Mouse (Mus musculus) ES-E14 (cell line): Measurements from ENCODE around the gene Klrg2. TPM values are rescaled to one million over a fixed set of nuclear protein-coding genes. Genes with fewer than 3 reads are reported as not detected.

ENCODE experiments used
- DNase-seq: peaks from one replicate; pipeline ENCODE4 v3.0.0-alpha.2; 2013; ENCODE audit warnings: low read depth, low spot score
- H3K27ac ChIP-seq: 2 replicates; pipeline ENCODE4 v1.5.1; 2012; ENCODE audit warnings: low read depth, mild to moderate bottlenecking, low read length, moderate library complexity, mixed read lengths; ENCODE audit not compliant: poor library complexity, insufficient read depth, severe bottlenecking
- H3K36me3 ChIP-seq: 2 replicates; pipeline ENCODE4 v1.6.1; 2012; ENCODE audit warnings: mild to moderate bottlenecking, low read length, moderate library complexity, mixed read lengths; ENCODE audit not compliant: control insufficient read depth, poor library complexity, insufficient read depth, severe bottlenecking
- H3K4me1 ChIP-seq, 2 experiments: fragments of 150-350 bp in 1 of 2; sonication (generic) in 1 of 2; 2 replicates each; pipeline ENCODE4 v1.6.1; 2012; ENCODE audit warnings: low read length in 2 of 2, mild to moderate bottlenecking in 1 of 2, mixed read lengths in 1 of 2; ENCODE audit not compliant: control insufficient read depth in 2 of 2, insufficient read depth in 2 of 2, poor library complexity in 1 of 2
- H3K4me3 ChIP-seq, 2 experiments: fragments of 150-350 bp in 1 of 2; sonication (generic) in 1 of 2; 2 replicates each; pipeline ENCODE4 v1.5.1; 2012; ENCODE audit warnings: low read length in 2 of 2, low read depth in 1 of 2, mild to moderate bottlenecking in 1 of 2, mixed read lengths in 1 of 2; ENCODE audit not compliant: insufficient read depth in 1 of 2, poor library complexity in 1 of 2, severe bottlenecking in 1 of 2
- H3K9ac ChIP-seq: 2 replicates; pipeline ENCODE4 v1.6.1; 2012; ENCODE audit warnings: low read depth, mild to moderate bottlenecking, low read length, mixed read lengths; ENCODE audit not compliant: poor library complexity, insufficient read depth, severe bottlenecking
- H3K9me3 ChIP-seq: fragments of 150-350 bp; sonication (generic); 2 replicates; pipeline ENCODE4 v1.6.1; 2012; ENCODE audit warnings: low read depth, mild to moderate bottlenecking, low read length; ENCODE audit not compliant: control insufficient read depth, insufficient read depth
- CHD2 ChIP-seq: IDR thresholded peaks from 2 replicates; pipeline ENCODE4 v1.6.1; 2014; ENCODE audit warnings: mild to moderate bottlenecking, low read depth, low read length, inconsistent platforms
- HCFC1 ChIP-seq: IDR thresholded peaks from 2 replicates; pipeline ENCODE4 v1.6.1; 2012; ENCODE audit warnings: low read length, inconsistent platforms, borderline replicate concordance; ENCODE audit not compliant: insufficient read depth
- MAFK ChIP-seq: IDR thresholded peaks from 2 replicates; pipeline ENCODE4 v1.6.1; 2014; ENCODE audit warnings: mild to moderate bottlenecking, low read depth, low read length, inconsistent platforms; ENCODE audit not compliant: insufficient read depth
- ZC3H11A ChIP-seq: IDR thresholded peaks from 2 replicates; pipeline ENCODE4 v1.6.1; 2012; ENCODE audit warnings: low read depth, mild to moderate bottlenecking, inconsistent platforms, low read length, borderline replicate concordance
- ZNF384 ChIP-seq: IDR thresholded peaks from 2 replicates; pipeline ENCODE4 v1.6.1; 2012; ENCODE audit warnings: low read depth, low read length, inconsistent platforms
- in situ Hi-C, 2 experiments: fragments of 600-800 bp; cut with MboI; formaldehyde crosslinking; loops; one replicate each; pipeline ENCODE4 v1.15.1; 2025; ENCODE audit warnings: low sequenced_read_pairs in 2 of 2, inconsistent platforms in 1 of 2; ENCODE audit not compliant: unreplicated experiment in 2 of 2
- total RNA-seq: library from RNA; depleted of rRNA; stranded (reverse); fragments of 300-350 nt; gene quantifications from 2 replicates; pipeline ENCODE4 v1.2.3, GENCODE M21; 2012

Gene Klrg2
- total RNA-seq, 1 experiment, result 3.2 TPM

DNA sequence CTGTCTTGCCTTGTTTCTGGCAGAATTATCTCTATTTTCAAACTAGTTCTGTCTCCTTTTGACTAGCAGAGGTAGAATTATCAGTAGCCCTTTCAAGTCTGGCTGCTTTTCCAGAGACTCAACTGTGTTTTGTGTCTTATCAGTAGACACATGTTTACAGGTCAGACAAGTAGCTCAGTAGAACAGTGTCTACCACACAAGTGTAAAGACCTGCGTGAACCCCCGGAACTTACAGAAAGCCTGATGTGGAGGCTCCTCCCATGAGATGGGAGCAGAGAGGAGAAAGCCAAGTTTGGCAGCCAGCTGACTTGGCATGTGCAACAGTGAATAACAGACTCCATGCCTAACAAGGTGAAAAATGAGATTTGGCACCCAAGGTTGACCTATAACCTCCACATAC is 13.6 kb downstream of the Klrg2 start:
- no peak overlapping the region for H3K27ac ChIP-seq
- no peak for DNase-seq
- H3K4me1 ChIP-seq, result no peaks in the 10 kb centered on the region

DNA sequence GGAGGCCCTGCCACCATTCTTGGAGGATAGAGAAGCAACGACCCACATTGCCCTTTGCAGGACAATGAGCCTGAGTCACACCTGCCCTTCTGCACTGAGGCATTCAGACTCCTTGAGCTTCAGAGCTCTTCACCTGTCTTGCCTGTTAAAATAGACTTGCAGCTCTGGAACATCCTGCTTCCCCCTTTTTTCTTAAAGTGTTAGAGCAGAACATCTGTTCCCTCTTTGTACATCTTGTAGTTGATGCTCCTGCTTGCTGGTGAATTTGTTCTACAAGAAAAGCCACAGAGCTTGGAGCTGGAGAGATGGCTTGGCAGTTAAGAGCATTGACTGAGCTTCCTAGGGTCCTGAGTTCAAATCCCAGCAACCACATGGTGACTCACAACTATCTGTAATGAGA is 14.6 kb downstream of the Klrg2 start:
- Histone ChIP-seq H3K36me3 (peaks cover 8% of the 10 kb centered on the region), H3K9me3 (no peaks in the 10 kb centered on the region), H3K27ac (no peak overlapping the region), H3K4me3 (no peak overlapping the region), H3K9ac (no peak overlapping the region), H3K4me1 (no peaks in the 10 kb centered on the region)
- TF ChIP-seq CHD2 (no peak), HCFC1 (no peak), ZNF384 (no peak), MAFK (no peak), ZC3H11A (no peak)
- in situ Hi-C loops, result no loop called here
- DNase-seq, result no peak

More for the DNA sequence above, 13.6 kb downstream of the Klrg2 start:
- Histone ChIP-seq H3K9me3 (no peaks in the 10 kb centered on the region), H3K4me3 (no peak overlapping the region), H3K36me3 (peaks cover 2% of the 10 kb centered on the region; the same call in 1 of the 2 replicates), H3K9ac (no peak overlapping the region)
- TF ChIP-seq ZNF384, result no peak
- no peak for TF ChIP-seq MAFK
- no peak for TF ChIP-seq CHD2
- no peak for TF ChIP-seq ZC3H11A
- TF ChIP-seq HCFC1, result no peak
- in situ Hi-C loops, result no loop called here

DNA sequence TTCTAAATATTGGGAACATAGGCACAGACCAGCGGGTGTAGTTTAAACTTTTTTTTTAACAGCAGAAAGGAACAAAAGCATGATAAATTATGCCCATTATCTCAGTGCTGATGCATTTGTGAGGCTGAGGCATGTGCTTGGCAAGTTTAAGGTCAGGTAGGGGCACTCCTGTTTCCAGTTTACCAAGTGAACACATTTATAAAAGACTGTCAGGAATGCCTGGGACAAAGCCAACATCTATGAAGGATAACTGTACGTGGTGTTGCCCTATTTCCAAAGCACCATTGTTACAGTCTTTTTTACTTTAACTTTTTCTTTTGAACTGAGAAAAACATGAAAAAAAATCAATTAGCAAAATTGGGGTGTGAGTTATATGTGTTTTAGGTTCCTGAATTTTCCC is 27.1 kb downstream of the Klrg2 start:
- no peaks in the 10 kb centered on the region for H3K4me1 ChIP-seq
- no peak overlapping the region for H3K9ac ChIP-seq
- peaks cover 4% of the 10 kb centered on the region; the same call in 1 of the 2 replicates for H3K36me3 ChIP-seq
- no peak overlapping the region for H3K4me3 ChIP-seq
- TF ChIP-seq HCFC1 (no peak), CHD2 (no peak)
- no peak overlapping the region for H3K27ac ChIP-seq
- in situ Hi-C loops, result no loop called here
- no peaks in the 10 kb centered on the region for H3K9me3 ChIP-seq
- no peak for DNase-seq

DNA sequence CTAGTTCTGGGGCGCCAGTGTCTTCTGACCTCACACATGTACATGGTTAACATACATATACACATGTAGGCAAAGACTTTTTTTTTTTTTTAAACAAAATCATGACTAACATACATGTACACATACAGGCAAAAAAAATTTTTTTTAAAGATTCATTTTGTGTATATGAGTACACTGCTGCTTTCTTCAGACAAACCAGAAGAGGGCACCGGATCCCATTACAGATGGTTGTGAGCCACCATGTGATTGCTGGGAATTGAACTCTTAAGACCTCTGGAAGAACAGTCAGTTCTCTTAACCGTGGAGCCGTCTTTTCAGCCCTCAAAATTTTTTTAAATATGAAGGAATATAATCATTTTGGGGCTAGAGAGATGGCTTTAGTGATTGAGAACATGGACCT is 39.6 kb downstream of the Klrg2 start:
- in situ Hi-C loops, result no loop called here
- H3K36me3 ChIP-seq, result peaks cover 5% of the 10 kb centered on the region

DNA sequence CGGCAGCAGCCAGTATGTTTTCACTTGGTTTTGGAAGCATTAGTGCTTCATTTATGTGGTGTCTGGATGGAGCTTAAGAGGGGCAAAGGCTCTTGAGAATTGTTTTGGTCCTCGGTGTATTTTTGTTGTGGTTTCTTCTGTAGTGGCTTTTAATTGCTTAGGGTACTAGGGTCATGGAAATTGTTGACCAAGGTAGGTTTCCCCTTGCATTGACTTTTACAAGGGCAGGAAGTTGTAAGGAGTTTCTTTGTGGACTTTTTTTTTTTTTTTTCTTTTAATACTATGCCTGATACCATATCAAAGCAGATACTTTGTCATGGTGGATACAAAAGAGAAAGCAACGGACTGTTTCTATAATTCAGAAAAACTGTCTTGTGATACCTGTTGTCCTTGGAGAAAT is 55.3 kb downstream of the Klrg2 start:
- Histone ChIP-seq H3K27ac (no peak overlapping the region), H3K4me3 (no peak overlapping the region), H3K9me3 (no peaks in the 10 kb centered on the region), H3K4me1 (no peaks in the 10 kb centered on the region), H3K36me3 (peaks cover 14% of the 10 kb centered on the region), H3K9ac (no peak overlapping the region)
- TF ChIP-seq HCFC1 (no peak), ZC3H11A (no peak), ZNF384 (no peak), MAFK (no peak), CHD2 (no peak)
- no peak for DNase-seq
- in situ Hi-C loops, result no loop called here

More for the DNA sequence above, 39.6 kb downstream of the Klrg2 start:
- H3K27ac ChIP-seq, result no peak overlapping the region
- no peak for DNase-seq
- no peak overlapping the region for H3K9ac ChIP-seq
- H3K4me3 ChIP-seq, result no peak overlapping the region
- TF ChIP-seq ZC3H11A (no peak), HCFC1 (no peak), CHD2 (no peak), MAFK (no peak), ZNF384 (no peak)
- H3K4me1 ChIP-seq, result no peaks in the 10 kb centered on the region
- no peaks in the 10 kb centered on the region for H3K9me3 ChIP-seq
